Mouse (Mus musculus): ENCODE results near the gene Prdm16. TPM values are rescaled to one million over a fixed set of nuclear protein-coding genes. Genes with fewer than 3 reads are reported as not detected.

Prdm16 gene
- polyA plus RNA-seq, 1 experiment = 6.0 TPM

DNA sequence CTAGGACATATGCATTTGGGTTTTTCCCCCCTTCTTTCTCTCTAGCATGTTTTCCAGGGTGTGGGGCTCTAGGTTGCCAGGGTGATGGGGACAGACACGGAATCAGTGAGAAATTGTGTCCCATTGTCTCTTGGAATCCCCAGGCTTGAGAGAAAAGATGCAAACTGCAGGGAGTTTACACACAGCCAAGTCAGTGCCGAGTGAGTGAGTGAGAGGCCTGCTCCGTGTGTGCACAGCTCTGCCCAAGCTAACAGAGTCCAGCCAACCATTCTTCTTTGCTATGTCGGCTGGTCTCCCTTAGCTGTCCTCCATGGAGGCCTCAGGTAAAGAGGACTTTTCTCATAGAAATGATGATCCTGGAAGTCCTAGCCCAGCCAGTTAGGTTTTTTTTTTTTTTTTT is 233.7 kb downstream of the Prdm16 start:
- DNase-seq = no peak
- Histone ChIP-seq H3K27me3 (ENCODE audit: control insufficient read depth, insufficient read depth, low read length) (no peaks in the 10 kb centered on the region), H3K4me3 (replicated peaks; ENCODE audit: insufficient read depth, low read depth, low read length) (no peak overlapping the region), H3K27ac (ENCODE audit: insufficient read depth, low read length) (no peak overlapping the region), H3K4me1 (ENCODE audit: control insufficient read depth, insufficient read depth, low read length) (peaks cover 4% of the 10 kb centered on the region; the same call in 1 of the 2 replicates)
- TF ChIP-seq POLR2A (IDR thresholded peaks at IDR 0.05; ENCODE audit: borderline replicate concordance, insufficient read depth, low read length) = no peak
- TF ChIP-seq CTCF (IDR thresholded peaks at IDR 0.05; ENCODE audit: borderline replicate concordance, insufficient read depth, low read depth, low read length) = no peak
- WGBS = 29% methylated on average over 4 of the region's 4 CpGs

DNA sequence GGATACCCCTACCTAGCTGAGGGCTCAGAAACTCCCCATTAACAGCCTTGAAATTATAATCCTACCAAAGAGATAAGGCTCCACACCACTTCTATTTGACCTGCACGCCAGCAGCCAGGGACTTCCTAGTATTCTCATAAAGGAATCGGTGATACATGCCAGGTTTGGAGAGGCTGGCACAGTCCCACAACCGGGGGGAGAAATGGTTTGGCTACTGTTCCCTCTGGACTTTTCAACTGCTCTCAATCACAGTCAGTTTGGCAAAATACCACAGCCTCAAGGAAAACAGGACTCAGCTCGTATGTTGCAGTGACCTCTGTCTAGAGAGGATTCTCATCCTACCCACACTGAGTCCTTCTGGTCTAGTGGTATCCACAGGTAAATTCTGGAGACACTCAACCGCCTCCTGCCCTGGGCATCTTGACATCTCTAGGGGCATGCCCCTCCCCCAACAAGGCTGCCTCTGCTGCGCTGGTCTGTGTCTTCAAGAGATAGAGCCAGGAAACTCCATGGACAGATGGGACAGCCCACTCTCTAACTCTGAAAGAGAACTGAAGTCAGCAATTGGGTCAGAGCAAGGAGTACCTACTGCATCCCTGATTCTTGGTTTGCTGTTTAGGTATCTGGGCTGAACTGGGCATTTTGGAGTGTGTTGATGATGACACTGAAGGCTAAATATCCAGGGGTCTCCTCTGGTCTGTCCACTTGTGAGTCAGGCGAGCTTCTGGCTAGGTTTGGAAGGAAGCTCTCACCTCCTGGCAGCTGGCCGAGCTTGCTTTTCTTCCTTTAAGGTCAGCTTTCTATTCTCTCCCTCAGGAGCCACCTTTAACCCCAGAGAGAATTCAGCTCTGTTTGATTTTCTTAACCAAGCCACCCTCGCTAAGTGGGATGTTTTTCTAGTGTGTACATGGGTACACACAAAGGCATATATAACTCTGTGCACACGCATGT is 234.4 kb downstream of the Prdm16 start:
- H3K27me3 ChIP-seq (ENCODE audit: control insufficient read depth, insufficient read depth, low read length) = no peaks in the 10 kb centered on the region
- peak in 1 of 2 experiments; percentile 16 for DNase-seq
- WGBS = 36% methylated on average over 10 of the region's 10 CpGs
- no peak overlapping the region for H3K4me3 ChIP-seq (replicated peaks; ENCODE audit: insufficient read depth, low read depth, low read length)
- no peak overlapping the region for H3K27ac ChIP-seq (ENCODE audit: insufficient read depth, low read length)
- TF ChIP-seq CTCF (IDR thresholded peaks at IDR 0.05; ENCODE audit: borderline replicate concordance, insufficient read depth, low read depth, low read length) (no peak), POLR2A (IDR thresholded peaks at IDR 0.05; ENCODE audit: borderline replicate concordance, insufficient read depth, low read length) (no peak)
- peaks cover 4% of the 10 kb centered on the region; the same call in 1 of the 2 replicates for H3K4me1 ChIP-seq (ENCODE audit: control insufficient read depth, insufficient read depth, low read length)

DNA sequence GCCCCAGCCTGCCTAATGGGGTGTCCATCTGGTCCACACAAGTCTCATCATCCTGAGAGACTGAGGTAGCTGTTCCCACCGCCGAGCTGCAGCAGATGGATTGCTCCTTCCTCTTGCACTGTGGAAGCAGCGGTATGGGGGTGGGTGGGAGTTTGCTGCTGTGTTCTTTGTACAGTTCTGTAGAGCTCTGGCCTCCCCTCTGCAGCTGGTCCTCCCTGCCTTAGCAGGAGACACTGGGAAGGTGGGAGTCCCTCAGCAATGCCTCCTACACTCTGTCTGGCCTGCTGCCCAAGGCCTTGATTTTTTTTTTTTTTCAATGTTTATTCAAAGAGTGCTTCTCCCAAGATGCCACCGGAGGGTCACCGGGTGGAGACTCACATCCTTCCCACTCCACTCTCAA is 235.3 kb downstream of the Prdm16 start:
- H3K27me3 ChIP-seq (ENCODE audit: control insufficient read depth, insufficient read depth, low read length) = no peaks in the 10 kb centered on the region
- no peak overlapping the region for H3K27ac ChIP-seq (ENCODE audit: insufficient read depth, low read length)
- DNase-seq = no peak
- peaks cover 4% of the 10 kb centered on the region; the same call in 1 of the 2 replicates for H3K4me1 ChIP-seq (ENCODE audit: control insufficient read depth, insufficient read depth, low read length)
- TF ChIP-seq POLR2A (IDR thresholded peaks at IDR 0.05; ENCODE audit: borderline replicate concordance, insufficient read depth, low read length) (no peak), CTCF (IDR thresholded peaks at IDR 0.05; ENCODE audit: borderline replicate concordance, insufficient read depth, low read depth, low read length) (no peak)
- no peak overlapping the region for H3K4me3 ChIP-seq (replicated peaks; ENCODE audit: insufficient read depth, low read depth, low read length)
- 33% methylated on average over 5 of the region's 5 CpGs for WGBS

DNA sequence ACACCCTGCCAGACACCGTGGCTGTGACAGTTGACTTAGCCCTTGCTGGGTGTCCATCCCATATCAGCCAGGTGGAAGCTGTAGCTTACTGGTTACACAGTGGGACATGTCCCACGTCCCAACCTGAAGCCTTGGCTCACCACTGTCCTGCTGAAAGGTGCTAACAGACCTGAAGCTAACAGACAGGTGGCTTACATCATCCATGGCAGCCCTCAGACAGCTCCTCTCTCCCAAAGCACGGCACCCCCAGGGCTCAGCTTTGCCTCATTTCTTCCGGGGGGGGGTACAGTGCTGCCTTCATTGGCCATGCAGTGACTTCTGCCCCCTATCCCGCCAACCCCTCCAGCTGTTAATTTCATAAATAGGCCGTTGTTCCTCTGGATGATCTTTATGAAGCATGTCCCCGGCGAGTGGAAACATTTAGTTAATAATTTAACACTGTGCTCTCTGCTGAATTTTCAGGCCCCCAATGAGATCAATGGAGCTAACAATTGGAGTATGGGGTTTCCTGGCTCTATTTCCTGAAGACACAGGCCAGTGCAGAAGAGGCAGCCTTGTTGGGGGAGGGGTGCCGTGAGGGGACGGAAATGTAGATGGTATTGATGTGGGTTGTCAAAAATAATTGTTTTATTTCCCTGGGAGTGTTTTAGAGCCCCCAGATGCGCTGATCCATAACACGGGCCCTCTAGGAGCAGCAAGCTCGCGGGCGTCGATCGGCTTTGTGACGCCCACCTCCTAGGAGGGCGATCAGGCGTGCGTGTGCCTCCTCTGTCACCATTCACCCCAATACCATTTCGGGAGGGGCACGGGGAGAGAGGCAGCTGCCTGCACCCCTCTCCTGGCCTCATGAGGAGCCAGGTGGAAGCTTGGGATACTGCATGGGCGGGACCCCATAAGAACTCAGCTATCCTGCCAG is 236.2 kb downstream of the Prdm16 start:
- TF ChIP-seq CTCF (IDR thresholded peaks at IDR 0.05; ENCODE audit: borderline replicate concordance, insufficient read depth, low read depth, low read length) (no peak), POLR2A (IDR thresholded peaks at IDR 0.05; ENCODE audit: borderline replicate concordance, insufficient read depth, low read length) (no peak)
- Histone ChIP-seq H3K27me3 (ENCODE audit: control insufficient read depth, insufficient read depth, low read length) (no peaks in the 10 kb centered on the region), H3K4me1 (ENCODE audit: control insufficient read depth, insufficient read depth, low read length) (peaks cover 4% of the 10 kb centered on the region; the same call in 1 of the 2 replicates), H3K27ac (ENCODE audit: insufficient read depth, low read length) (no peak overlapping the region), H3K4me3 (replicated peaks; ENCODE audit: insufficient read depth, low read depth, low read length) (no peak overlapping the region)
- DNase-seq = no peak
- 68% methylated on average over 24 of the region's 24 CpGs for WGBS

DNA sequence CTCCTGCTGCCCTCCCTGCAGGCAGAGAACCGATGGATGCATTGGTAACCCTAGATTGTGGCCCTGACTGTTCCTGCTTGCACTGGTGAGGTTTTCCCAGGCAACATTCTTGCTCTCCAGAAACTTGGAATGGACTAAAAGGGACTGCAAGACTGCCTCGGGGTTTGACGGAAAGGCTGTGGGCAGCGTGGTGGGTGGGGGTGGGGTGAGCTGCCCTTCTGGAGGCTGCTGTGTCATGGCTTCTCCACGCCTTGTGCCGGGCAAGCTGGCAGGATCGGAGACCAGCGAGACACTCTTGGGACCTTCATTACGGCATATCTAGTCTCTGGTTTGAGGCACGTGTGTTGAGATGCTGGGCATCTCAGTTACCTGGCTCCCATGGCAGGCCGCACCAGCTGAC is 237.0 kb downstream of the Prdm16 start:
- 63% methylated on average over 11 of the region's 11 CpGs for WGBS

DNA sequence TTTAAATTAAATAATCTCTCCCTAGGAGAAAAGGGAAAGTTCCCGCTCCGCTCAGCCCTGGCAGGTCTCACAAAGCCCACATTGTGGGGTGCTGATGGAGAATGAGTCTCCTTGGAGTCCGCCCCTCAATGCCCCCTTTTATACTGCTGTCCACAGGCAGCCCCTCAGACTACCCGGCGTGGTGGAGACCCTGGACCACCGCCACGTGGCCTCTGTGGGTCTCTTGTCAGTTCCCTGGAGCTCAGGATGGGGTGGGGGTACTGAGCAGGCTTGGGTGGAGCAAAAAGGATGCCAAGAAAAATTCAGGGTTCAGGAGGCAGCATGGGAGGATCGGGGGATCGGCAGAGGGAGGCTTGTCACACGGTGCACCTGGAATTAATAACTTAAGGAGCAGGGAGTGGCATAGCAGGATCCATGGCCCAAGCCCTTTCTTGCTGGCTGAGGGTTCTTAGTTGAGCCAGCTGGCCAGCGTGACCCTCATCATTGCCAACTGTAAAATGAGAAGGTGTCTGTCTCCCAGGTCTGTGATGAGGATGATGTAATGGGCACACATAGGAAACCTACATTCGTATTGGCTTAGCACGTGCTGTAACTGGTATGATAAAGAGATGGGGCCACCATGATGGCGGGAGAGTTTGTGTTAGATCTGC is 239.9 kb downstream of the Prdm16 start:
- TF ChIP-seq CTCF (IDR thresholded peaks at IDR 0.05; ENCODE audit: borderline replicate concordance, insufficient read depth, low read depth, low read length) (no peak), POLR2A (IDR thresholded peaks at IDR 0.05; ENCODE audit: borderline replicate concordance, insufficient read depth, low read length) (no peak)
- Histone ChIP-seq H3K4me3 (replicated peaks; ENCODE audit: insufficient read depth, low read depth, low read length) (no peak overlapping the region), H3K27me3 (ENCODE audit: control insufficient read depth, insufficient read depth, low read length) (no peaks in the 10 kb centered on the region; the same call in 1 of the 2 replicates), H3K4me1 (ENCODE audit: control insufficient read depth, insufficient read depth, low read length) (peaks cover 4% of the 10 kb centered on the region; the same call in 1 of the 2 replicates), H3K27ac (ENCODE audit: insufficient read depth, low read length) (no peak overlapping the region)
- DNase-seq = no peak
- WGBS = 48% methylated on average over 14 of the region's 14 CpGs

More for the DNA sequence above, 237.0 kb downstream of the Prdm16 start:
- TF ChIP-seq POLR2A (IDR thresholded peaks at IDR 0.05; ENCODE audit: borderline replicate concordance, insufficient read depth, low read length) (no peak), CTCF (IDR thresholded peaks at IDR 0.05; ENCODE audit: borderline replicate concordance, insufficient read depth, low read depth, low read length) (no peak)
- Histone ChIP-seq H3K27me3 (ENCODE audit: control insufficient read depth, insufficient read depth, low read length) (no peaks in the 10 kb centered on the region), H3K4me1 (ENCODE audit: control insufficient read depth, insufficient read depth, low read length) (peaks cover 4% of the 10 kb centered on the region; the same call in 1 of the 2 replicates), H3K27ac (ENCODE audit: insufficient read depth, low read length) (no peak overlapping the region), H3K4me3 (replicated peaks; ENCODE audit: insufficient read depth, low read depth, low read length) (no peak overlapping the region)
- DNase-seq = no peak

Data from cerebellum, adult 2 months (tissue).